Mouse (Mus musculus) stomach, embryonic 16.5 days (tissue): ENCODE results near the gene Fam172a. TPM values are rescaled to one million over a fixed set of nuclear protein-coding genes. Genes with fewer than 3 reads are reported as not detected.

Experiments
- ATAC-seq: fragments of 200-750 bp; cut with Nextera tagmentation; 2 replicates; pipeline ENCODE4 v1.8.0; 2017; ENCODE audit warnings: moderate number of reproducible peaks, moderate TSS enrichment; ENCODE audit not compliant: insufficient read depth, low FRiP score
- H3K27ac ChIP-seq: fragments of 300-500 bp; sonication (generic); 2 replicates; pipeline ENCODE4 v1.5.1; 2014; ENCODE audit warnings: low read length
- H3K27me3 ChIP-seq: fragments of 300-500 bp; sonication (generic); 2 replicates; pipeline ENCODE4 v1.6.1; 2014; ENCODE audit warnings: low read length, control low read depth, mixed read lengths; ENCODE audit not compliant: control insufficient read depth, insufficient read depth
- H3K36me3 ChIP-seq: fragments of 300-500 bp; sonication (generic); 2 replicates; pipeline ENCODE4 v1.6.1; 2014; ENCODE audit warnings: low read length; ENCODE audit not compliant: control insufficient read depth, insufficient read depth
- H3K4me1 ChIP-seq: fragments of 300-500 bp; sonication (generic); 2 replicates; pipeline ENCODE4 v1.6.1; 2014; ENCODE audit warnings: low read length, control low read depth, mixed read lengths; ENCODE audit not compliant: control insufficient read depth, insufficient read depth
- H3K4me2 ChIP-seq: fragments of 300-500 bp; sonication (generic); 2 replicates; pipeline ENCODE4 v1.6.1; 2014; ENCODE audit warnings: low read depth, low read length, mixed read lengths
- H3K4me3 ChIP-seq: fragments of 300-500 bp; sonication (generic); replicated peaks from 2 replicates; pipeline ENCODE4 v1.5.1; 2014; ENCODE audit warnings: mild to moderate bottlenecking, low read length
- H3K9ac ChIP-seq: fragments of 300-500 bp; sonication (generic); 2 replicates; pipeline ENCODE4 v1.6.1; 2014; ENCODE audit warnings: low read length
- H3K9me3 ChIP-seq: fragments of 300-500 bp; sonication (generic); replicated peaks from 2 replicates; pipeline ENCODE4 v1.6.1; 2016; ENCODE audit warnings: low read length, control low read depth; ENCODE audit not compliant: control insufficient read depth
- WGBS: fragments of 180-500 bp; shearing (Covaris S2); extraction: QIAGEN DNeasy Blood & Tissue Kit; methylation state at CpG from one replicate; pipeline ENCODE4 v1.1.7; 2014; 5-methylcytosine and 5-hydroxymethylcytosine counted together
- polyA plus RNA-seq: library from polyadenylated mRNA; unstranded; fragments of >200 nt; fragmentation: Nextera tagmentation; extraction: Ambion mirVana; gene quantifications from 2 replicates; pipeline ENCODE4 v1.2.1, GENCODE M21; 2015

Gene Fam172a
- polyA plus RNA-seq, 1 experiment from 2014 or later, result 25.6 TPM

DNA sequence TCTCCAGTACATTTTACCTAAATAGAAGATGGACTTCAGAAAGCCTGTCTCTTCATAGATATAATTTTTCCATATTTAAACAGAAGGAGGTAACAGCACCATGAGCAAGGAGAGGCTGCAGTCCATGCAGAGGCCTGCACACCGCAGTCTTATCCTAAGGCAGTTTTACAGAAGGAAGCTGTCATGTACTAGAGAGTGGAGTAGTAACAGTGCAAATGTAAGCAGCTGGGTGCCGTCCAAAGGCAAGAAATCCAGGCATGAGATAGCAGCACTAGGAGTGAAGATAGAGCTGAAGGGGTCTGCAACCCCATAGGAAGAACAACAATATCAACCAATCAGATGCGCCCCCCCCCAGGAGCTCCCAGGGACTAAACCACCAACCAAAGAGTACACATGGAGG lies 403.0 kb downstream of the Fam172a start:
- no peak overlapping the region for H3K9ac ChIP-seq
- H3K4me2 ChIP-seq, result no peak overlapping the region
- no peak overlapping the region for H3K4me3 ChIP-seq
- H3K27ac ChIP-seq, result no peak overlapping the region
- ATAC-seq, result no peak
- no peaks in the 10 kb centered on the region for H3K9me3 ChIP-seq
- H3K4me1 ChIP-seq, result no peaks in the 10 kb centered on the region
- no peaks in the 10 kb centered on the region for H3K27me3 ChIP-seq
- H3K36me3 ChIP-seq, result no peaks in the 10 kb centered on the region
- 63% methylated on average over 3 of the region's 3 CpGs for WGBS

DNA sequence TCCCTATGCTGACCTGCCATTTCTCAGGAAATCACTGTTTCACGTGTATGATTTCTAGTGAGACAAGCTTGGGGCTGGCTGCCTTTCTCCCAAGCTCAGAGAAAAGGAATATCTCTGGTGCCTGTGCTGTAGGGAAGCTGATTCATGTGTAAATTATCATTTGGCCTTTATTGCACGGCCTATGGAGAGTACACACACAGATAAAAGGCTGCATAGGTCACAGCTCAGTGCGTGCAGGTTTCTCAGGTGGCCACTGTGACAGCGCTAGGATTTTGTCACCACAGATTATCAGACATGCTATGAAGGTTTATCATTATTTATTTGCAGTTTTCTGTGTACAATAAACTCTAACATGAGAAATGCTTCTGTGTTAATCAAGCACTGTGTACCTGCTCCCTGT lies 408.8 kb downstream of the Fam172a start:
- no peak overlapping the region for H3K27ac ChIP-seq
- H3K4me2 ChIP-seq, result no peak overlapping the region
- H3K27me3 ChIP-seq, result no peaks in the 10 kb centered on the region
- no peak for ATAC-seq
- no peaks in the 10 kb centered on the region for H3K9me3 ChIP-seq
- H3K4me1 ChIP-seq, result no peaks in the 10 kb centered on the region
- H3K4me3 ChIP-seq, result no peak overlapping the region
- no peak overlapping the region for H3K9ac ChIP-seq
- H3K36me3 ChIP-seq, result no peaks in the 10 kb centered on the region
- 76% methylated on average over 4 of the region's 4 CpGs for WGBS

DNA sequence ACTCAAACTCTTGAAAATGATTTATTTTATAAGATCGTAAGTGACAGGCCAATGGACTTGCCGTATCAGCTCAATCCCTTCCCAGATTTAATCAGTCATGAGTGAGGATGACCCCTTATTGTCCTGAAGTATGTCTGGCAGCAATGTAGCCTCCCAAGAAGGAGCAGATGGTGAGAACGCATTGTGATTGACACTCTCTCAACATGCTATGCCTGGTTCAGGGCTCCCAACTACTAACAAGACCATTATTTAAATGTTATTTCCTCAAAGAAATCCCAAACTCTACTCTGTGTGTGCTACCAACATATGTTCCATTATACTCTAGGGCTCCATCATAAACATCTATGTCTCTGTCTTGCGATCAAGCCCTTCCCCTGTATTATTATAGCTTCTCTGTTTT lies 412.1 kb downstream of the Fam172a start:
- H3K27me3 ChIP-seq, result no peaks in the 10 kb centered on the region
- H3K4me2 ChIP-seq, result no peak overlapping the region
- ATAC-seq, result no peak
- 89% methylated on average over 4 of the region's 4 CpGs for WGBS
- no peaks in the 10 kb centered on the region for H3K9me3 ChIP-seq
- no peaks in the 10 kb centered on the region for H3K36me3 ChIP-seq
- H3K4me3 ChIP-seq, result no peak overlapping the region
- no peaks in the 10 kb centered on the region for H3K4me1 ChIP-seq
- no peak overlapping the region for H3K9ac ChIP-seq
- H3K27ac ChIP-seq, result no peak overlapping the region

DNA sequence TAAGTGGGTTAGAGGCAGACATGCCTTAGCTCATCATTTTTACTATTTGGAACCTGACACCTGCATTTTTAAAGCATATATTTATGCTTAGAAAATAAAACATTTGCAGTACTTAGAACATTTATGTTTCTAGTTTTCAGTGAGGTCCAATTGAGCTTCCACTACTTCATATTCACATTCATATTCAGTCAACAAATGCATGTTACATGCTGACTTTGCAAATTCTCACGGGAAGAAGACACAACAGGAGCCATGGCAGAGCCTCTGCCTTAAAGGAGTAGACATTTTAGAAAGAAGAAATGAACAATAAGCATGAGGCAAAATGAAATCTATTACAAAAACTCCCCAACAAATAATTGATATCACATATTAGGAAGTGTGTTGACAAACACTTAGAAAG lies 416.9 kb downstream of the Fam172a start:
- Histone ChIP-seq H3K9ac (no peak overlapping the region), H3K27ac (no peak overlapping the region), H3K36me3 (no peaks in the 10 kb centered on the region), H3K9me3 (no peaks in the 10 kb centered on the region), H3K4me1 (no peaks in the 10 kb centered on the region), H3K27me3 (no peaks in the 10 kb centered on the region), H3K4me2 (no peak overlapping the region), H3K4me3 (no peak overlapping the region)
- no peak for ATAC-seq
- WGBS, result 77% methylated on average over 1 of the region's 1 CpGs

DNA sequence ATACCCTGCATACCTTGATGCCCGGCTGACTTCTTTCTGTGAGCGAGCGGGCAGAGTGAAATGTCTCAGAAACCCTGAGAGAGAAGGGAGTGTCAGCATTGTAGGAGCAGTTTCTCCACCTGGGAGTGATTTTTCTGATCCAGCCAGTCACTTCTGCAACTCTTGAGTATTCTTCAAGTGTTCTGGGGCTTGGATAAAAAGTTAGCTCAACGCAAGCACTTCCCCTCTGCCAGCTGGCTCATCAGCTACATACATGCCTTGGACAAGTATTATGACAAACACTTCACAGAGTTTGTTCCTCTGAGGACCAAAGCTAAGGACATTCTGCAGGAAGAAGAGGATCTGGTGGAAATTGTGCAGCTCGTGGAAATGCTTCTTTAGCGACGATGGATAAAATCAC lies 420.2 kb downstream of the Fam172a start:
- Histone ChIP-seq H3K9ac (no peak overlapping the region), H3K27ac (no peak overlapping the region)

DNA sequence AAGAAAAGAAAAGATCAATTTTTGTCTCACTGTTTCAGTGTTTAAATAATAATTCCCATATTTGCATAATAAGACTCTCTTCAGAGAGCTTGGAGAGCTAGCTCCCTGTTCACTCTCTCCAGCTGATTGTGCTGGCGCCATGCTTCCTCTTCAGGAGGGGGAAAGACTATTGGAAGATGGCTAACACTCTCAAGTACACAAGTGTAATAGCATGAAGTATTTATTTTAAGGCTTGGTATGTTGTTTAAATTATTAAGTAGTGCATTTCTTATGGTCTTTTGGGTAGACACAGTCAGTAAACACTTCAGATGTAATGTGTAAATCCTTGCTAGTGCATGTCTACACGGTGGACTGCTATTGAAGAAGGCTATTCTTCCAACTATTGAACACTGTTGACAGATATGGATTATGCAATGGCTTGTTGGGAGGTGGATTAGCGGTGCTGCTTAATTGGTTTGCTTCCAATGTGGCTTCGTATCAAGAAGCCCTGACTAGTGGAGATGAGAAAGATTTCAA lies 422.1 kb downstream of the Fam172a start:
- H3K36me3 ChIP-seq, result no peaks in the 10 kb centered on the region
- no peak overlapping the region for H3K4me3 ChIP-seq
- ATAC-seq, result no peak
- H3K27ac ChIP-seq, result no peak overlapping the region
- H3K9ac ChIP-seq, result no peak overlapping the region
- WGBS, result 88% methylated on average over 4 of the region's 4 CpGs
- H3K9me3 ChIP-seq, result no peaks in the 10 kb centered on the region
- no peaks in the 10 kb centered on the region for H3K27me3 ChIP-seq
- no peaks in the 10 kb centered on the region for H3K4me1 ChIP-seq
- no peak overlapping the region for H3K4me2 ChIP-seq

More for the DNA sequence above, 420.2 kb downstream of the Fam172a start:
- H3K27me3 ChIP-seq, result no peaks in the 10 kb centered on the region
- no peak overlapping the region for H3K4me2 ChIP-seq
- no peak overlapping the region for H3K4me3 ChIP-seq
- no peak for ATAC-seq
- no peaks in the 10 kb centered on the region for H3K4me1 ChIP-seq
- no peaks in the 10 kb centered on the region for H3K9me3 ChIP-seq
- no peaks in the 10 kb centered on the region for H3K36me3 ChIP-seq
- WGBS, result 95% methylated on average over 7 of the region's 7 CpGs

DNA sequence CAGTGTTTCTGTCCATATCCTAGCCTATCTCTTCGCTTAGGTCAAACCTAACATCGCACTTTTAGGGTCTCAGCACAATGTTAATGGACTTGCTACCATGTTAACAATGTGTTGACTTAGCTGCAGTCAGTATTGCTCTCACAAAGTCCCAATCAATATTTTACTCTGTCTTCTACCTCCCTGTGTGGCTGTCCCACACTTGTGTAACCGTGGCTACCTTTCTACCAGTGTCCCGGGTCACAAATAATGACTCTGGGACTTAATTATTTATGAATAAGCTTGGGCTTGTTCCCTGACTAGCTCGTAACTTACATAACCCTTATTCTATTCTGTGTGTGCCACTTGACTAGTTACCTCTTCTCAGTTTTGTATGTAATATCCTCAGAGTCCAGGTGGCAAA lies 455.6 kb downstream of the Fam172a start:
- no peak overlapping the region for H3K9ac ChIP-seq
- no peak overlapping the region for H3K4me2 ChIP-seq
- H3K27me3 ChIP-seq, result no peaks in the 10 kb centered on the region
- no peaks in the 10 kb centered on the region for H3K4me1 ChIP-seq
- H3K27ac ChIP-seq, result no peak overlapping the region
- WGBS, result 77% methylated on average over 5 of the region's 5 CpGs
- H3K36me3 ChIP-seq, result no peaks in the 10 kb centered on the region
- H3K9me3 ChIP-seq, result no peaks in the 10 kb centered on the region
- ATAC-seq, result no peak
- H3K4me3 ChIP-seq, result no peak overlapping the region

DNA sequence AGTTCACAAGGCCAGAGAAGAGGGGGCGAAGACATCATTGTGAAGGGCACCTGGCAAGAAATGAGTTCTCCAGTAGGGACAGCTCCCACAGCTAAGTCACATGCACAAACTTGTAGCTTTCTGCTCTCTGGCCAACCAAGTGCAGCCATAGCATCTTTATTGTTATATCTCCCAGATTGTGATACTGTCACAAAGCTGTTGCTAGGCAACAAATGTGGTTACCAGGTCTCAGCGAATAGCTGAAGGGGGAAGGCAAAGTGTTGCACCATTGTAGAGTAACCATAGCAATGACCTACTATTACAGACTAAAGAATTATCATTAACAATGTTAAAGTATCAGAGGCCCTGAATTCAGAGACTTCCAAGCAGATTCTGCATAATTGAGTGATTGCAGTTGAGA lies 460.3 kb downstream of the Fam172a start:
- WGBS, result 58% methylated on average over 2 of the region's 2 CpGs
- H3K4me3 ChIP-seq, result no peak overlapping the region
- no peak overlapping the region for H3K4me2 ChIP-seq
- H3K36me3 ChIP-seq, result no peaks in the 10 kb centered on the region
- no peaks in the 10 kb centered on the region for H3K4me1 ChIP-seq
- H3K27me3 ChIP-seq, result 0 out of 2 replicates have a peak, but pooled peaks cover 5% of the 10 kb centered on the region
- no peak for ATAC-seq
- no peak overlapping the region for H3K9ac ChIP-seq
- H3K9me3 ChIP-seq, result no peaks in the 10 kb centered on the region
- H3K27ac ChIP-seq, result no peak overlapping the region

DNA sequence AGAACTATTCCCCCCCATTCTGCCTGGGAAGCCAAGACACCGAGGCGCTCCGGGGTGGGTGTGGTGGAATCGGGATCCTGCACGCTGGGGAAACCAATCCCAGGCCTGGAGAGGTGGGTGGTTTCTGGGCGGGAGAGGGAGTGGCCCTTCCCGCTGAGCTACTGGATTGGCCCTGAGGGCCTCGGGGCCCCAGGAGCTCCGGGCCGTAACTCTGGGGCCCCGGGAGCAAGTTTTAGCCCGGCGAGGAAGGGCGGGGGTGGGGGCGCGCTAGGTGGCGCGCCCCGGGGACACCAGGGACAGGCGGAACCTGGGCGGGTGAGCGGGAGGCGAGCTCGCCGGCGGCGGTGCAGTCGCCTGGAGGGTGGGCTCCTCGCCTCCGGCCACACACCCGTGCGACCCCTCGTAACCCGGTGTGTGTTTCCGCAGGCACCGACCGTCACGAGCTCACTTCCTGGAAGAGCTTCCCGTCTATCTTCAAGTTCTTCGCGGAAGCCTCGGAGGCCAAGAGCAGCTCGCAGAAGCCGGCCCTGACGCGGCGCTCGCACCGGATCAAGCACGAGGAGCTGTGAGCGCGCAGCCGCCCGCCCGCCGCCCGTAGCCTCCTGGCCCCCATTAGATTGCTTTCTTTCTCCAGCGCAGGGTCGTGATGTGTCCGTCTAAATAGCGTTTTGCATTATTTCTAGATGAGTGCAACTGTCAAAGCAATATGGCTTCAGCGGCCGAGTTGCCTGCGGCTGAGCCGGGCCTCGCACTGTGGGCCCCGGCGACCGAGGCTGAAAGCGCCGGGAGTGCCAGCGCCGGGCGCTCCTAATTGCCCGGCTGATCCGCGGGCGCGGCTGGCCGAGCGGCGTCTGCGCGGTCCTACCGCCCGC lies 461.5 kb downstream of the Fam172a start:
- Histone ChIP-seq H3K36me3 (no peaks in the 10 kb centered on the region), H3K9me3 (no peaks in the 10 kb centered on the region), H3K4me3 (peak overlapping the region; percentile 71), H3K9ac (peak overlapping the region; percentile 75), H3K27me3 (0 out of 2 replicates have a peak, but pooled peaks cover 5% of the 10 kb centered on the region), H3K27ac (no peak overlapping the region), H3K4me2 (peak overlapping the region; percentile 97), H3K4me1 (no peaks in the 10 kb centered on the region)
- ATAC-seq, result peak; percentile 96
- WGBS, result under 1% methylated on average over 86 of the region's 86 CpGs
